ENCODE assay signal across 8 mouse cellular contexts in genomic region chr9:63756581-63757461, GRCm38 (mm10). TPM values are rescaled to one million over a fixed set of nuclear protein-coding genes. Genes with fewer than 3 reads are reported as not detected.
DNase-seq lines count a peak whose midpoint lies in the region; ATAC-seq and TF ChIP-seq lines count a peak whose summit lies in the region.

No protein-coding gene starts in this region.

- peak; percentile 60 to 81 for DNase-seq in layer of hippocampus, adult 2 months (ENCODE audit: low spot score in 2 of 2)
- no peak for DNase-seq in layer of hippocampus, adult 9-10 months (ENCODE audit: low spot score)
- peak; percentile 85 for DNase-seq in forebrain, embryonic 11.5 days (ENCODE audit: low spot score)
- peak; percentile 82 for DNase-seq in intestine, embryonic 14.5 days (ENCODE audit: low spot score)
- DNase-seq in liver, embryonic 13.5 days: peak; percentile 44
- peak; percentile 71 for DNase-seq in retina, embryonic 14.5 days (ENCODE audit: low spot score)
- no peak for DNase-seq in urinary bladder, postnatal 10 days (ENCODE audit: low spot score)

- no peaks in the 10 kb centered on the region for H3K36me3 ChIP-seq in forebrain, embryonic 11.5 days (ENCODE audit: control insufficient read depth, insufficient read depth, low read length)
- no peaks in the 10 kb centered on the region for H3K36me3 ChIP-seq in intestine, embryonic 14.5 days (ENCODE audit: control insufficient read depth, insufficient read depth, low read length)
- no peaks in the 10 kb centered on the region; the same call in 1 of the 2 replicates for H3K36me3 ChIP-seq in liver, embryonic 13.5 days

- ATAC-seq in forebrain, embryonic 11.5 days (replicated peaks; ENCODE audit: low FRiP score): peak; percentile 57
- ATAC-seq in intestine, embryonic 14.5 days (replicated peaks; ENCODE audit: low FRiP score, low TSS enrichment, low read depth): peak; percentile 24; the same call in 1 of the 2 replicates
- ATAC-seq in liver, embryonic 13.5 days (ENCODE audit: low read depth): peak; percentile 2; the same call in 1 of the 2 replicates

- peak overlapping the region; percentile 85 for H3K4me3 ChIP-seq in layer of hippocampus, adult 2 months
- H3K4me3 ChIP-seq in bone marrow, adult 2 months (replicated peaks; ENCODE audit: control insufficient read depth, low read depth, low read length): peak overlapping the region; percentile 96
- H3K4me3 ChIP-seq in forebrain, embryonic 11.5 days (ENCODE audit: low read depth, low read length): peak overlapping the region; percentile 85
- peak overlapping the region; percentile 91 for H3K4me3 ChIP-seq in intestine, embryonic 14.5 days (ENCODE audit: low read depth, low read length)
- H3K4me3 ChIP-seq in liver, embryonic 13.5 days (replicated peaks): peak overlapping the region; percentile 88

- H3K27ac ChIP-seq in layer of hippocampus, adult 2 months: peak overlapping the region; percentile 90
- peak overlapping the region; percentile 68 for H3K27ac ChIP-seq in bone marrow, adult 2 months (ENCODE audit: control insufficient read depth, insufficient read depth, low read depth, low read length, poor library complexity)
- H3K27ac ChIP-seq in forebrain, embryonic 11.5 days (ENCODE audit: low read depth, low read length): peak overlapping the region; percentile 97
- H3K27ac ChIP-seq in intestine, embryonic 14.5 days (ENCODE audit: low read depth): peak overlapping the region; percentile 96
- peak overlapping the region; percentile 95 for H3K27ac ChIP-seq in liver, embryonic 13.5 days

- H3K4me2 ChIP-seq in forebrain, embryonic 11.5 days (ENCODE audit: low read depth, low read length, severe bottlenecking): peak overlapping the region; percentile 90
- H3K4me2 ChIP-seq in intestine, embryonic 14.5 days (ENCODE audit: low read length): peak overlapping the region; percentile 95
- peak overlapping the region; percentile 100 for H3K4me2 ChIP-seq in liver, embryonic 13.5 days

- H3K4me1 ChIP-seq in bone marrow, adult 2 months (ENCODE audit: control insufficient read depth, insufficient read depth, low read length): peaks cover 4% of the 10 kb centered on the region
- peaks cover 29% of the 10 kb centered on the region for H3K4me1 ChIP-seq in forebrain, embryonic 11.5 days (replicated peaks; ENCODE audit: control insufficient read depth, insufficient read depth, low read length)
- peaks cover 54% of the 10 kb centered on the region for H3K4me1 ChIP-seq in intestine, embryonic 14.5 days (replicated peaks; ENCODE audit: control insufficient read depth, insufficient read depth, low read length)
- H3K4me1 ChIP-seq in liver, embryonic 13.5 days (replicated peaks): peaks cover 86% of the 10 kb centered on the region

- H3K27me3 ChIP-seq in forebrain, embryonic 11.5 days (ENCODE audit: control insufficient read depth, insufficient read depth, low read length): no peaks in the 10 kb centered on the region; the same call in 1 of the 2 replicates
- no peaks in the 10 kb centered on the region for H3K27me3 ChIP-seq in intestine, embryonic 14.5 days (replicated peaks; ENCODE audit: control insufficient read depth, insufficient read depth, low read length)
- H3K27me3 ChIP-seq in liver, embryonic 13.5 days: no peaks in the 10 kb centered on the region

- H3K9me3 ChIP-seq in forebrain, embryonic 11.5 days (ENCODE audit: control insufficient read depth, low read length): no peaks in the 10 kb centered on the region; the same call in 1 of the 2 replicates
- H3K9me3 ChIP-seq in intestine, embryonic 14.5 days (ENCODE audit: control insufficient read depth, low read length): no peaks in the 10 kb centered on the region
- 0 out of 2 replicates have a peak, but pooled peaks cover 6% of the 10 kb centered on the region for H3K9me3 ChIP-seq in liver, embryonic 13.5 days (replicated peaks)

- 1% methylated on average over 47 of the region's 47 CpGs for WGBS in bone marrow, adult 2 months
- under 1% methylated on average over 38 of the region's 47 CpGs for WGBS in forebrain, embryonic 11.5 days
- under 1% methylated on average over 46 of the region's 47 CpGs for WGBS in intestine, embryonic 14.5 days
- under 1% methylated on average over 47 of the region's 47 CpGs for WGBS in liver, embryonic 13.5 days (ENCODE audit: insufficient replicate concordance)

- no peak for TF ChIP-seq POLR2A in bone marrow, adult 2 months (IDR thresholded peaks at IDR 0.05; ENCODE audit: borderline replicate concordance, control insufficient read depth, low read depth, low read length)

- peak overlapping the region; percentile 97 for H3K9ac ChIP-seq in forebrain, embryonic 11.5 days (ENCODE audit: low read length)
- H3K9ac ChIP-seq in intestine, embryonic 14.5 days (ENCODE audit: low read length): peak overlapping the region; percentile 87
- peak overlapping the region; percentile 90 for H3K9ac ChIP-seq in liver, embryonic 13.5 days

- no peak for TF ChIP-seq CTCF in layer of hippocampus, adult 2 months (conservative IDR thresholded peaks at IDR 0.05)
- no peak for TF ChIP-seq CTCF in bone marrow, adult 2 months (IDR thresholded peaks at IDR 0.05; ENCODE audit: control insufficient read depth, insufficient read depth, low read length)

RNA-seq across cellular contexts. Expression of gene Smad3, which starts 1.0 kb away (rescaled TPM):
- total RNA-seq in layer of hippocampus, adult 2 months (2021): 10 to 100 TPM; 48.7 to 49.6 TPM
- polyA plus RNA-seq in bone marrow, adult 2 months (2011; ENCODE audit: insufficient read depth, insufficient read length, low replicate concordance, missing spikeins): 9.1 and 17.1 TPM in 2 replicates
- polyA plus RNA-seq in forebrain, embryonic 11.5 days (2014; fragmentation: Nextera tagmentation; extraction: Ambion mirVana): 16.6 and 17.9 TPM in 2 replicates
- 12.7 and 14.3 TPM in 2 replicates for polyA plus RNA-seq in intestine, embryonic 14.5 days (2014; fragmentation: Nextera tagmentation; extraction: Ambion mirVana)
- 2.7 and 3.0 TPM in 2 replicates for polyA plus RNA-seq in liver, embryonic 13.5 days (2015; fragmentation: Nextera tagmentation; extraction: Ambion mirVana)

Comparison
In these comparisons a context has a peak if more than half of its experiments do, and no peak if none do; other contexts are left out.
1. DNase-seq: peak in layer of hippocampus, adult 2 months (2 of 2), forebrain, embryonic 11.5 days (single experiment), intestine, embryonic 14.5 days (single experiment), liver, embryonic 13.5 days (single experiment) and retina, embryonic 14.5 days (single experiment); none in layer of hippocampus, adult 9-10 months (single experiment) and urinary bladder, postnatal 10 days (single experiment).
2. ATAC-seq: peak in every context shown above with its lines; median percentile 57 in forebrain, embryonic 11.5 days; 24 in intestine, embryonic 14.5 days; 2 in liver, embryonic 13.5 days.
3. Peak in every context shown above with its lines, with median percentiles within 50 percentile points of each other: H3K27ac ChIP-seq, H3K4me3 ChIP-seq, H3K4me2 ChIP-seq and H3K9ac ChIP-seq.